Mouse (Mus musculus): Measurements from ENCODE around the gene Nampt.
"Not testable (repeated sequence)": the region's sequence is repeated elsewhere in the genome, so short reads cannot be mapped to it uniquely, and the experiment has no call there.

Gene Nampt

GRCm38 (mm10) chr12:32841442-32841900, 22.1 kb downstream of the Nampt start:
- no peak for DNase-seq (ENCODE audit: low read depth, low spot score)

DNA sequence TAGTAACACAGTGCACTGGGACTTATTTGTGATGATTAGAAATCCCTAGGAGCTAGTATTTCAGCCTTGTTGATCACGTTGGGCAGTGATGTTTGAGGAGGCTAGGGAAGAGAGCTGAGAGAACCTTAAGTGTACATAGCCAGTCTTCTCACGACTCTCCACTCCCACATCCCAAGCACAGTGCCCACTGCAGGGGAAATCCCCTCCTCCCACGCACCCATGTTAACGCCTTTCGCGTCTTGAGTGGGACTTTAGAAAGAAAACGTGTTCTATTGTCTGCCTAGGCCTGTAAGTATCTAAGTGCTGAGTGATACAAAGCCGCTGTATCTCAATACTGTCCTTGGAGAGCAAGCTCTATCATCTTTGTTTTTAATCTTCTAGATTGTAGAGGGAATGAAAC, 27.0 kb downstream of the Nampt start:
- DNase-seq (ENCODE audit: low read depth, low spot score), result no peak

DNA sequence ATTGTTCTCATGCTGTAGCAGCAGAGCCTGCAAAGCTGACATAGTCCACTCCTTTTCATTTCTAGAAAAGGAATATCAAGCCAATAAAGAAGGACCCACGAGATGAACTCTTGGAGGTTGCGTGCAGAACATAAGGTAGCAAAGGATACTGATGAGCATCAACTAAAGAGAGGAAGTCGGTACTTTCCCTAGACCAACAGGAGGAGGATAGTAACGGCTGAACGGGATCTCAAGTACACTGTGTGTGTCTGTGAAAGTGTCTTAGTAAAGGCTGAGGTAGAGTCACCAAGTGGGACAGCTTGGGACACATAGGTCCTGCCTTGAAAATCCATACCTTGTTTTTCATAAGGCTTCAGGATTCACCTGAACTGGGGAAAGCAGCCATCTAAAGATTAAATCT, 34.4 kb downstream of the Nampt start:
- DNase-seq (ENCODE audit: low read depth, low spot score), result no peak

DNA sequence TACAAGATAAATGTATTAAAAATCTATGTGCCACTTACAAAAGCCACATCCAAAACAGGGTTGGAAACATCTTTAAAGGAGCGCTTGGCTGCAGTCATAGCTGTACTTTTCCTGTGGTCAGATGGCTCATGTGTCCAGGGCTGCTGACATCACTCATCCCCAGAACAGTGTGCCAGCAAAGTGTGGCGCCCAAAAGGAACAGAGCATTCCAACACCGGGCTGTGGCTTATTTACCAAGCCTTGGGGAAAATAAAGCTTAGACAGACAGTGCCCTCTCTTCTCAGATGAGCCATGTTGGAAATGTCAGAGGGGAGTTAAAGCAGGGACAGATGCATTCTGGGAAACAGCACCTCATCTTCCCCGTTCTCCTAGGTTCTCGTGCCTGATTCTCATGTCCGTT, 35.5 kb downstream of the Nampt start:
- no peak for DNase-seq (ENCODE audit: low read depth, low spot score)

GRCm38 (mm10) chr12:32855398-32855797, 36.1 kb downstream of the Nampt start:
- DNase-seq (ENCODE audit: low read depth, low spot score), result no peak

GRCm38 (mm10) chr12:32856707-32857511, 37.6 kb downstream of the Nampt start:
- DNase-seq (ENCODE audit: low read depth, low spot score), result no peak

DNA sequence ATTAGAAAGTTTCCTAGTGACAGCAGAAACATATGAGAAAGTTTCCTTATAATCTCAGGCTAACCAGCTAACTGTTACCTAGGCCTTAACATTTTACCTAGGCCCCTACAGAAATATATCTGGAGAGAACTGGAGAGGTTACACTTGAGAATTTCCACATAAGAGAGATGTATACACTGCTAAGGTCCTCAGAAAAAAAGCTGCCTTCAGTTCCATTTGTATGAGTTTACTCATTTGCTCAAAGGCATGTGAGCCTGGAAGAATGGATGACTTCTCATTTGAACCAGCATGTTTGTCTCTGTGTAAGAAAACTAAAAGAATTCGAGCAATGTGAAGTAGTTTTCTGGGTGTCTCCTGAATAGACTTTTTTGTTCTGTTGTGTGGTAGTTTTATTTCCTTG, 39.1 kb downstream of the Nampt start:
- DNase-seq (ENCODE audit: low read depth, low spot score), result no peak

DNA sequence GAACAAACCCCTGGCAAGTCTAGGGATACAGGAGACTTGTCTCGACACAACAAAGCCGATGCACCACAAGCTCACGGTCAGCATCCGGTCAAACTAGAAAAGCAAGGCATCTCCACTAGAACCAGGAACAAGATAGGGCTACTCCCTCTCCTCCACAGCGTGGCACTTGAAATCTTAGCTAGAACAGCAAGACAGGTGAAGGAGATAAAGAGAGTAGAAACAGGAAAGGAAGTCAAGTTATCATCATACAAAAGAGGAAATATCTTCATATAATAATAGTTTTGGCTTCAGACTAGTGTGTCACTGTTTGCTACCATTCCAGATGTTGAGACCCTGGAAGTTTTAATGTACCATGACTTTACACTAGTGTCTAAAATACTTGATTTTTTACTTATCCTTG, 41.5 kb downstream of the Nampt start:
- no peak for DNase-seq (ENCODE audit: low read depth, low spot score)

GRCm38 (mm10) chr12:32870815-32871214, 51.5 kb downstream of the Nampt start:
- DNase-seq (ENCODE audit: low read depth, low spot score), result no peak

DNA sequence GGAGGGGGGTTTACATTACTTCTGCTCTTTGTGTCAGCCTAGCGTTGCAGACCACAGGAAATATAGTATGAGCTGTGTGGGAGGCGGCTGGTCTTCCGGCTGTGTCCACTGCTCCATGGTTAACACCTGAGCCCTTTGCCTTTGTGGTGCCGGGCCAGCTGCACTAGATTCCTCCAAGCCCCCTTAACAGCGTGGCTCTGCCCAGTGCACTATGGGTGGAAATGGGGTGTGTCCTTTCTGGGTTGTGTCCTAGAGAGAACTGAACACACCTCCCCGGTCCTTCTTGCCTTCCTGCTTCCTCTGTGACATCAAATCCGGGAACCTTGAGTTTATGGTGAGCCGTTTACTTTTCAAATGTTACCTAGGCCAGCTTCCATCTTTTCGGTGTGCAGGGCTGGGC, 58.2 kb downstream of the Nampt start:
- no peak for DNase-seq (ENCODE audit: low read depth, low spot score)

DNA sequence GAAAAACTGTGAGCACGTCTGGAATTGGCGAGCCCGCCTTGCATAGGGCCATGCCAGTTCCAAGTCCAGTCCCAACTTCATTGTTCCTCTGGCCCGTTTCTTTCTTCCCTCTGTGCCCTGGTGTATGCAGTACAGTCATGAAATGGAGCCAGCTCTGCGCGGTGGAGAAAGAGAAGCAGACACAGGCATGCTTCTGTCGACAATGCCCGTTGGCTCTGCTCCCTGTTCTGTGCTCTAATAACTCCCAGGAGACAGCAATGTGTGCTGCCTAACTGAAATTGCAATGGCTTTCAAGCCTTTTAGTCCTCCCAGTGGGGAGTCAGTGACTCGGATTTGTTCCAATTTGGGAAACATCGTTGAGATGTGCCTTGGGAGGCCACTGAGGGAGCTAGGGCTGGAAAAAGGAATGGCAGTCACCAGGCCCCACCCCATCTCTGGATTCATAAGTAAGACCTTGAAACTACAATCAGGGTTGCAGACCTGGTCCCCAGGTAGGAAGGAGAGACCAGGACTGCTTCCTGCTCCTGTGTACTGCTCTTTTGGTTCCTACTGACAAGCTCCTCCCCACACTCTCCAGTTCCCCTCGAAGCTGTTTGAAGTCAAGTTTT, 58.7 kb downstream of the Nampt start:
- DNase-seq (ENCODE audit: low read depth, low spot score), result no peak

DNA sequence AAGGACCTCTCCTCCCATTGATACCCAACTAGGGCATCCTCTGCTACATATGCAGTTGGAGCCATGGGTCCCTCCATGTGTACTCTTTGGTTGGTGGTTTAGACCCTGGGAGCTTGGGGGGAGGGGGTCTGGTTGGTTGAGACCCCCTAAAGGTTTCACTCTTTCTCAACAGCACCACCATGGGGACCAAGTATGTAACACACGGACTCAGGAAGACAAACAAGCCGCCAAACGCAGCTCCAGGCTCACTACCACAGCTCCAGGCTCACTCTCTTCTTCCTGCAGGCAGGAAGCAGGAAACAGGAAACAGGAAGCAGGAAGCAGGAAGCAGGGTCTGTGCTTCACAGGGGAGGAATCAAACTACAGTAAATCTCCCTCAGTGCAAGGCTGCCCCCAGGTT, 60.0 kb downstream of the Nampt start:
- DNase-seq (ENCODE audit: low read depth, low spot score), result no peak

DNA sequence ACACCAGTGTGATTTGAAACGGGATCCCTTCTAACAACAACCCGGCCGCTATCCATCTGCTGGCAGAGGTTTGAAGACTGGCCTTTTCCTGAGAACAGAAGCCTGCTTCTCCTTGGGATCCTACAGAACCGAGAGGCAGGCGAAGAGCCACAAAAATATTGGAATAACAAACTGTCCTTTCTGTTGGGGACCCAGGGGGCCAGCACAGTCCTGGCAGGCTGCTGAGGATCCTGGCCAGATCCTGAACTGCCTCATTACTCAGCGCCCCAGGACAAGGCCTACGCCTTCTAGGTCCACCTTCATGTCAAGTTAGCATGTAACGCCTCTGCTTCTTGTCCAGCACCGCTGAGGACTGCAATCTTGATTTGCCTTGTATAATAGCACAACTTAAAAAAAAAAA, 65.0 kb downstream of the Nampt start:
- DNase-seq (ENCODE audit: low read depth, low spot score), result no peak

DNA sequence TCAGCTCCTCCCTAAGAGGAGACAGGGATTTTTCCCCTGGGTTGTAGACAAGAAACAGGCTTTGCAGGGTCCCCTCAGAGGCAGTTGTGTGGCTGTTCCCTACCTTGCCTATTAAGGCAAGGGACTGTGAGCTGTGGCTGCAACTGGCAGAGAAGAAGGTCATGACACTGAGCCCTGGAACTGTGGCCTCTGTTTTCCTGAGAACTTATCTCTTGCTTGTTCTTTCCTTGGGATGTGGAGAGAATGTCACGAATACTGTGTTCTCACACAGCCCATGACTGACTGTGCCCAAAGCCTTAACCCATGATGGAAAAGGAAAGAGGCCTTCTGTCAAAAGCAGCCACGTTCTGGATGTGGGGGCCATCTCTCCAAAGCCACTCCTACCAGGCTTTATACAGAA, 65.7 kb downstream of the Nampt start:
- DNase-seq (ENCODE audit: low read depth, low spot score), result no peak

- no peak for DNase-seq (ENCODE audit: low read depth, low spot score)
Measured at GRCm38 (mm10) chr12:32886353-32886752, 67.0 kb downstream of the Nampt start.

- DNase-seq (ENCODE audit: low read depth, low spot score), result no peak
Measured at GRCm38 (mm10) chr12:32888226-32888625, 68.9 kb downstream of the Nampt start.

- no peak for DNase-seq (ENCODE audit: low read depth, low spot score)
Measured at GRCm38 (mm10) chr12:32889846-32890245, 70.5 kb downstream of the Nampt start.

DNA sequence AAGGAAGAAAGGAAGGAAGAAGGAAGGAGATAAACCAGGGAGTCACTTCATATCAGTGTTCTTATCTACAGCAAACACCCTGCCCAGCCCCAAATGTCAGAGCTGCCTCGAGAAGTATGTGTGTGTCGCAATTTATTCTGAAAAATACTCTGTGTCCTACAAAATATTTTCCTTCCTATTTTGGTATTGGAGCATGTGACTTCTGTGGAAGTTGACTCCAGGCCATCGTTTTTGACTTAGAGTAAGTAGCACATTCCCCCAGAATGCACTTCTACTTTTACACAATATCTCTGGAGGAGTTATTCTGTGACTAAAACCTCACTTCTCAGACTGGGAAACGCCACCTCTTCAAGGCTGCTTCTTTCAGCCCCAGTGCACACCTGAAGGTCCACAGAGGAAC, 71.1 kb downstream of the Nampt start:
- no peak for DNase-seq (ENCODE audit: low read depth, low spot score)

- DNase-seq (ENCODE audit: low read depth, low spot score), result not testable (repeated sequence)
Measured at GRCm38 (mm10) chr12:32891271-32891670, 71.9 kb downstream of the Nampt start.

DNA sequence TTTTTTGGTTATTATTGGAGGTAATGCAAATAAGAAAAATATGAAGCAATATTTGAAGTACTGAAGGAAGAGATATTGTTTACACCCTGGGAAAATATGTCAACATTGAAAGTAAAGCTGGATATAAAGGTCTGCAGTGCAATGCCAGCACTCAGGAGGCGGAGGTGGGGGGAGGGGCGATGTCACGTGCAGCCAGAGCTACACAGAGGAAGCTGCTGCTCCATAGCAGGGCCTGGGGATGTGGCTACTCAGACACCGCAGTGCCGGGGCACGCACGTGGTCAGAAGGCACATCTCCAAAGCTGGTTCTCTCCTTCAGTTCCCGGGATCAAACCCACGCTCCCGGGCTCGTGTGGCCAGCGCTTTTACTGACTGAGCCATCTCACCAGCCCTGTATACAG, 73.9 kb downstream of the Nampt start:
- DNase-seq (ENCODE audit: low read depth, low spot score), result no peak

GRCm38 (mm10) chr12:32895806-32896205, 76.5 kb downstream of the Nampt start:
- no peak for DNase-seq (ENCODE audit: low read depth, low spot score)

DNA sequence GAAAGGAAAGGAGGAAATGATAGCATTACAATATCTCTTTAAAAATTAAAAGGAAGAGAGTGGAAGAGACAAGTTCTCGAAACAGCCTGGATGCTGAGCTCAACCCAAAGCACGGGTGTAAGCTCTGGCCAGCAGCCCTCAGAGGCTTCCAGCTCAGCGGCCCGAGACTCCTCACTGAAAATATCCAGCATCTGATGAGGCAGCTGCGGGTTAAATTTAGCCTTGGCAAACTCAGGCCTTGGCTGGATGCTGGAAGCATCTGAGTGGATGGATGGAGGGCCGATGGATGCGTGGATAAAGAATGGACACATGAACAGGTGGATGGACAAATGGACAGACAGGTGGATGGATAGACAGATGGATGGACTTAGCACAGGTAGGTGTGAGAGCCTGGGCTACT, 77.2 kb downstream of the Nampt start:
- no peak for DNase-seq (ENCODE audit: low read depth, low spot score)

Data from ZHBTc4 (cell line).